Mouse (Mus musculus) embryonic facial prominence, embryonic 10.5 days (tissue): ENCODE data around the gene Arsa. TPM values are rescaled to one million over a fixed set of nuclear protein-coding genes. Genes with fewer than 3 reads are reported as not detected.

ENCODE experiments used
- DNase-seq: peaks from one replicate; pipeline ENCODE4 v3.0.0-alpha.2; 2017; ENCODE audit warnings: low spot score
- H3K27ac ChIP-seq: fragments of 300-500 bp; sonication (generic); replicated peaks from 2 replicates; pipeline ENCODE4 v1.5.1; 2016; ENCODE audit warnings: mild to moderate bottlenecking
- H3K27me3 ChIP-seq: fragments of 300-500 bp; sonication (generic); replicated peaks from 2 replicates; pipeline ENCODE4 v1.6.1; 2016; ENCODE audit warnings: low read depth, mild to moderate bottlenecking; ENCODE audit not compliant: poor library complexity, severe bottlenecking
- H3K36me3 ChIP-seq: fragments of 300-500 bp; sonication (generic); replicated peaks from 2 replicates; pipeline ENCODE4 v1.6.1; 2016; ENCODE audit warnings: mild to moderate bottlenecking, moderate library complexity
- H3K4me1 ChIP-seq: fragments of 300-500 bp; sonication (generic); 2 replicates; pipeline ENCODE4 v1.6.1; 2016
- H3K4me3 ChIP-seq: fragments of 300-500 bp; sonication (generic); 2 replicates; pipeline ENCODE4 v1.5.1; 2016; ENCODE audit warnings: mild to moderate bottlenecking, moderate library complexity
- H3K9me3 ChIP-seq: fragments of 300-500 bp; sonication (generic); 2 replicates; pipeline ENCODE4 v1.6.1; 2016; ENCODE audit warnings: mild to moderate bottlenecking
- WGBS: fragments of 180-500 bp; shearing (Covaris S2); methylation state at CpG from one replicate; pipeline ENCODE4 v1.1.7; 2016; 5-methylcytosine and 5-hydroxymethylcytosine counted together
- polyA plus RNA-seq: library from polyadenylated mRNA; unstranded; fragments of >200 nt; fragmentation: Nextera tagmentation; extraction: Ambion mirVana; gene quantifications from 2 replicates; pipeline ENCODE4 v1.2.1, GENCODE M21; 2016

Arsa gene
- polyA plus RNA-seq, 1 experiment from 2014 or later: 11.2 TPM

DNA sequence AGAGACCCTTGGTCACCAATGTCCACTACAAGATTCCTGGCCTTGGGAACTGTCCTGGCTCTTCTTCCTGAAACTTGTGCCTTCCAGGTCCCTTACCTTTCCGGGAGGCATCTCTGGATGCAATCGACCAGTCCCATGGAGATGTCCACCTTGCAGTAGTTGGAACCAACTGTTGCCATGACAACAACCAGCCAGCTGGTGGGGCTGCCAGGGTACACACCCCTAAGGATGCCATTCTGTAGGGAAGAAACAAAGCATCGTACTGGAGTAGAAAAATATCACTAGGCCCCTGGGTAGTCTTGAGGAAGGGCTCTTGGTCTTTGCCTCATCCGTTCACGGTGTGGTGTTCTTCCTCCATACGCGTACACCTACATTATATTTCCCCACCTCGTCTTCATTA lies 52.6 kb downstream of the Arsa start:
- Histone ChIP-seq H3K4me1 (peaks cover 30% of the 10 kb centered on the region), H3K36me3 (peaks cover 53% of the 10 kb centered on the region), H3K27me3 (no peaks in the 10 kb centered on the region), H3K4me3 (no peak overlapping the region), H3K9me3 (no peaks in the 10 kb centered on the region), H3K27ac (no peak overlapping the region)
- 87% methylated on average over 8 of the region's 8 CpGs for WGBS
- no peak for DNase-seq

Other genes starting within 250 kb of the Arsa start
- 80.6 and 85.5 TPM in 2 replicates for gene Sbf1, start 162.1 kb downstream of the Arsa start, polyA plus RNA-seq
- 0.30 and 0.34 TPM in 2 replicates for gene Adm2, start 154.7 kb downstream of the Arsa start, polyA plus RNA-seq
- not detected in 2 replicates for gene Miox, start 143.0 kb downstream of the Arsa start, polyA plus RNA-seq
- 49.1 and 52.2 TPM in 2 replicates for gene Lmf2, start 121.8 kb downstream of the Arsa start, polyA plus RNA-seq
- 180 and 188 TPM in 2 replicates for gene Ncaph2, start 121.7 kb downstream of the Arsa start, polyA plus RNA-seq
- 5.3 and 8.5 TPM in 2 replicates for gene Sco2, start 103.6 kb downstream of the Arsa start, polyA plus RNA-seq
- gene Tymp, start 100.4 kb downstream of the Arsa start, polyA plus RNA-seq: 0.98 and 1.5 TPM in 2 replicates
- 0.40 and 0.57 TPM in 2 replicates for gene Odf3b, start 98.1 kb downstream of the Arsa start, polyA plus RNA-seq
- gene Klhdc7b, start 92.5 kb downstream of the Arsa start, polyA plus RNA-seq: not detected in 2 replicates
- not detected in 2 replicates for gene Syce3, start 66.9 kb downstream of the Arsa start, polyA plus RNA-seq
- 0.66 and 1.1 TPM in 2 replicates for gene Cpt1b, start 51.6 kb downstream of the Arsa start, polyA plus RNA-seq
- gene C730034F03Rik, start 47.8 kb downstream of the Arsa start, polyA plus RNA-seq: 4.2 and 4.4 TPM in 2 replicates
- gene Gm44502, start 47.7 kb downstream of the Arsa start, polyA plus RNA-seq: not detected in 2 replicates
- 42.5 and 43.5 TPM in 2 replicates for gene Chkb, start 47.5 kb downstream of the Arsa start, polyA plus RNA-seq
- 9.2 and 9.7 TPM in 2 replicates for gene Mapk8ip2, start 23.5 kb downstream of the Arsa start, polyA plus RNA-seq
- 1.3 and 2.4 TPM in 2 replicates for gene Shank3, start 22.2 kb upstream of the Arsa start, polyA plus RNA-seq
- 0.18 TPM in 1 of 2 replicates, not detected in the other for gene Acr, start 90.9 kb upstream of the Arsa start, polyA plus RNA-seq
- 70.3 and 74.6 TPM in 2 replicates for gene Rabl2, start 114.5 kb upstream of the Arsa start, polyA plus RNA-seq